Mouse (Mus musculus) liver, postnatal 0 days (tissue): Measurements from ENCODE around the gene Abhd15. TPM values are rescaled to one million over a fixed set of nuclear protein-coding genes. Genes with fewer than 3 reads are reported as not detected.
A peak's percentile ranks its signal among the peaks of the same experiment; 100 is the strongest.

Source experiments
- ATAC-seq: fragments of 200-750 bp; cut with Nextera tagmentation; 2 replicates; pipeline ENCODE4 v1.8.0; 2017; ENCODE audit warnings: mild to moderate bottlenecking, moderate library complexity
- DNase-seq: peaks from one replicate; pipeline ENCODE4 v3.0.0-alpha.2; 2016
- H3K27ac ChIP-seq: fragments of 300-500 bp; sonication (generic); 2 replicates; pipeline ENCODE4 v1.5.1; 2014; ENCODE audit warnings: antibody characterized with exemption, moderate library complexity, mild to moderate bottlenecking, low read depth
- H3K27me3 ChIP-seq: fragments of 300-500 bp; sonication (generic); 2 replicates; pipeline ENCODE4 v1.6.1; 2014; ENCODE audit warnings: low read length, control low read depth, mixed read lengths; ENCODE audit not compliant: insufficient read depth
- H3K36me3 ChIP-seq: fragments of 300-500 bp; sonication (generic); replicated peaks from 2 replicates; pipeline ENCODE4 v1.6.1; 2014; ENCODE audit warnings: mild to moderate bottlenecking, control low read depth, low read length, moderate library complexity, mixed read lengths; ENCODE audit not compliant: insufficient read depth
- H3K4me1 ChIP-seq: fragments of 300-500 bp; sonication (generic); 2 replicates; pipeline ENCODE4 v1.6.1; 2014; ENCODE audit warnings: antibody characterized with exemption, mild to moderate bottlenecking, control low read depth; ENCODE audit not compliant: insufficient read depth
- H3K4me2 ChIP-seq: fragments of 300-500 bp; sonication (generic); 2 replicates; pipeline ENCODE4 v1.6.1; 2014; ENCODE audit warnings: low read depth, mild to moderate bottlenecking, low read length, moderate library complexity, mixed read lengths
- H3K4me3 ChIP-seq: fragments of 300-500 bp; sonication (generic); 2 replicates; pipeline ENCODE4 v1.5.1; 2014; ENCODE audit warnings: low read depth, low read length
- H3K9ac ChIP-seq: fragments of 300-500 bp; sonication (generic); replicated peaks from 2 replicates; pipeline ENCODE4 v1.6.1; 2014; ENCODE audit warnings: mild to moderate bottlenecking, moderate library complexity
- H3K9me3 ChIP-seq: fragments of 300-500 bp; sonication (generic); 2 replicates; pipeline ENCODE4 v1.6.1; 2016; ENCODE audit warnings: mild to moderate bottlenecking, control low read depth, low read length, mixed read lengths
- CTCF ChIP-seq: sonication (generic); IDR thresholded peaks from 2 replicates; pipeline ENCODE4 v1.5.1; 2016; ENCODE audit warnings: antibody characterized with exemption, low read depth
- EP300 ChIP-seq: IDR thresholded peaks from 2 replicates; pipeline ENCODE4 v1.6.1; 2016; ENCODE audit warnings: antibody characterized with exemption, low read depth, mild to moderate bottlenecking
- WGBS: fragments of 180-500 bp; shearing (Covaris S2); extraction: QIAGEN DNeasy Blood & Tissue Kit; methylation state at CpG from one replicate; pipeline ENCODE4 v1.1.7; 2014; ENCODE audit not compliant: insufficient replicate concordance; 5-methylcytosine and 5-hydroxymethylcytosine counted together
- polyA plus RNA-seq: library from polyadenylated mRNA; unstranded; fragments of >200 nt; fragmentation: Nextera tagmentation; extraction: Ambion mirVana; gene quantifications from 2 replicates; pipeline ENCODE4 v1.2.1, GENCODE M21; 2015

Abhd15 gene
- polyA plus RNA-seq, 1 experiment from 2014 or later = 16.2 TPM

GRCm38 (mm10) chr11:77492311-77492871, 22.5 kb upstream of the Abhd15 start:
- Histone ChIP-seq H3K9me3 (no peaks in the 10 kb centered on the region), H3K4me1 (peaks cover 69% of the 10 kb centered on the region), H3K27ac (peak overlapping the region; percentile 84), H3K4me3 (peak overlapping the region; percentile 68), H3K27me3 (peaks cover 25% of the 10 kb centered on the region), H3K4me2 (peak overlapping the region; percentile 99), H3K36me3 (no peaks in the 10 kb centered on the region), H3K9ac (peak overlapping the region; percentile 88)
- WGBS = under 1% methylated on average over 18 of the region's 18 CpGs
- TF ChIP-seq EP300 = no peak
- no peak for TF ChIP-seq CTCF
- ATAC-seq = no peak
- no peak for DNase-seq

- no peak for TF ChIP-seq EP300
- 0 out of 2 replicates have a peak, but pooled peaks have one; percentile 28 for TF ChIP-seq CTCF
- peak; percentile 93 for DNase-seq
- ATAC-seq = peak; percentile 79
- Histone ChIP-seq H3K27ac (peak overlapping the region; percentile 84), H3K4me3 (peak overlapping the region; percentile 68), H3K36me3 (no peaks in the 10 kb centered on the region), H3K4me2 (peak overlapping the region; percentile 99), H3K4me1 (peaks cover 70% of the 10 kb centered on the region), H3K9me3 (no peaks in the 10 kb centered on the region), H3K27me3 (peaks cover 25% of the 10 kb centered on the region), H3K9ac (peak overlapping the region; percentile 88)
- under 1% methylated on average over 30 of the region's 32 CpGs for WGBS
Observed at GRCm38 (mm10) chr11:77492911-77493332, 22.0 kb upstream of the Abhd15 start.

GRCm38 (mm10) chr11:77493512-77494343, 21.2 kb upstream of the Abhd15 start, which contains the start of gene Git1:
Gene Git1, plus strand, starts transcription at chr11:77493562.
- DNase-seq (peak; percentile 60), ATAC-seq (peak; percentile 5)
- Histone ChIP-seq H3K27ac (peak within 1 kb of the TSS; percentile 84), H3K4me1 (peaks cover 69% of the 10 kb centered on the region), H3K4me3 (peak within 1 kb of the TSS; percentile 82), H3K9me3 (no peaks in the 10 kb centered on the region), H3K4me2 (peak within 1 kb of the TSS; percentile 99), H3K27me3 (peaks cover 23% of the 10 kb centered on the region), H3K9ac (peak within 1 kb of the TSS; percentile 88), H3K36me3 (no peaks in the 10 kb centered on the region)
- WGBS = 3% methylated on average over 28 of the region's 74 CpGs
- TF ChIP-seq CTCF = 0 out of 2 replicates have a peak, but pooled peaks have one; percentile 19
- TF ChIP-seq EP300 = no peak

- Histone ChIP-seq H3K27me3 (peaks cover 17% of the 10 kb centered on the region), H3K9ac (peak overlapping the region; percentile 88), H3K9me3 (no peaks in the 10 kb centered on the region), H3K4me3 (peak overlapping the region; percentile 82), H3K4me2 (peak overlapping the region; percentile 99), H3K27ac (peak overlapping the region; percentile 84), H3K36me3 (no peaks in the 10 kb centered on the region; the same call in 1 of the 2 replicates), H3K4me1 (peaks cover 63% of the 10 kb centered on the region)
- no peak for ATAC-seq
- WGBS = 16% methylated on average over 4 of the region's 4 CpGs
- no peak for TF ChIP-seq CTCF
- no peak for TF ChIP-seq EP300
- DNase-seq = no peak
Observed at GRCm38 (mm10) chr11:77494344-77494676, 20.6 kb upstream of the Abhd15 start.

- H3K9ac ChIP-seq = no peak overlapping the region
- H3K9me3 ChIP-seq = no peaks in the 10 kb centered on the region
- H3K4me1 ChIP-seq = peaks cover 61% of the 10 kb centered on the region
- H3K4me3 ChIP-seq = no peak overlapping the region
- ATAC-seq (no peak), DNase-seq (no peak)
- peak overlapping the region; percentile 99 for H3K4me2 ChIP-seq
- WGBS = 73% methylated on average over 6 of the region's 6 CpGs
- peaks cover 17% of the 10 kb centered on the region for H3K27me3 ChIP-seq
- H3K36me3 ChIP-seq = peaks cover 4% of the 10 kb centered on the region
- H3K27ac ChIP-seq = no peak overlapping the region
- no peak for TF ChIP-seq EP300
- no peak for TF ChIP-seq CTCF
Observed at GRCm38 (mm10) chr11:77494782-77495181, 20.1 kb upstream of the Abhd15 start.

GRCm38 (mm10) chr11:77495507-77495906, 19.4 kb upstream of the Abhd15 start:
- H3K36me3 ChIP-seq = peaks cover 8% of the 10 kb centered on the region
- peak; percentile 54 for ATAC-seq
- no peak overlapping the region for H3K4me3 ChIP-seq
- H3K4me1 ChIP-seq = peaks cover 54% of the 10 kb centered on the region
- TF ChIP-seq EP300 = no peak
- TF ChIP-seq CTCF = no peak
- peak; percentile 22 for DNase-seq
- no peak overlapping the region for H3K9ac ChIP-seq
- no peak overlapping the region for H3K4me2 ChIP-seq
- H3K9me3 ChIP-seq = no peaks in the 10 kb centered on the region
- peaks cover 10% of the 10 kb centered on the region for H3K27me3 ChIP-seq
- peak overlapping the region; percentile 34 for H3K27ac ChIP-seq
